Mouse (Mus musculus) spleen, adult 18-20 months (tissue): ENCODE results near the gene Cpa4.

ENCODE experiments used
- DNase-seq, 2 experiments: peaks; one replicate each; pipeline ENCODE4 v3.0.0; 2022; ENCODE audit warnings: mixed read lengths in 2 of 2

The Cpa4 gene

DNA sequence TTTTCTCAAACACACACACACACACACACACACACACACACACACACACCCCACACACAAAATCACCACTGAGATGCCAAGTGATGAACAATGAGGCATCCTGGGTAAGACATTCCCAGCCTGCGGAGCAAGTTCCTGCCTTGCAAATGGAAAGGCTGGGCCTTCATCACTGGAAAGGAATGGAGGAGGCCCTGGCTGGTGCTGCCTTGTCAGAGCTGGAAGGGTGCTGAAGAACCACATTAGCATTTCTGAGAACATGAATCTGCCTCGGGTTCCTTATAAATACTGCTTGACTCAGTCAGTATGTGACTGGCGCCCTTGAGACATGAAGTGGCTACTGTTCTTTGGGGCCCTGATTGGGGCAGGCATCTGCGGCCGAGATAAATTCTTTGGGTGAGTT lies at the start of gene Cpa4:
Gene Cpa4, plus strand, starts transcription at position 301 of the 400 bp plus-strand sequence.
- no peak for DNase-seq

DNA sequence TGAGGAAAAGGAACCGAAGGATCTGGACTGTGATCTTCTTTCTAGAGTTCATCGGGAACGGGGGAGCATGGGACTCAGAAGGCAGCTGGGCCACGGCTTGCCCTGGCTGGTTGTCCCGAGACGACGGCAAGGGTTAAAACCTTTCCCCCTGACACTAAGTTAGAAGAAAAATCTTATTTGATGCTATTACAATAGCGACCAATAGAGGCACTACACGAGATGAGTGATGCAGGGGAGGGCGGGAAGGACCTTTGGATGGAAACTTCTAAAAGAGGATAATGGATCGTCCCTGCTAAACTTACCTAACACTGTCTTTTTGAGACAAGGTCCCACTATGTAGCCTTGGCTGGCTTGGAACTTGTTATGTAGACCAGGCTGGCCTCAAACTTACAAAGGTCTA lies 47.8 kb upstream of the Cpa4 start:
- no peak for DNase-seq

DNA sequence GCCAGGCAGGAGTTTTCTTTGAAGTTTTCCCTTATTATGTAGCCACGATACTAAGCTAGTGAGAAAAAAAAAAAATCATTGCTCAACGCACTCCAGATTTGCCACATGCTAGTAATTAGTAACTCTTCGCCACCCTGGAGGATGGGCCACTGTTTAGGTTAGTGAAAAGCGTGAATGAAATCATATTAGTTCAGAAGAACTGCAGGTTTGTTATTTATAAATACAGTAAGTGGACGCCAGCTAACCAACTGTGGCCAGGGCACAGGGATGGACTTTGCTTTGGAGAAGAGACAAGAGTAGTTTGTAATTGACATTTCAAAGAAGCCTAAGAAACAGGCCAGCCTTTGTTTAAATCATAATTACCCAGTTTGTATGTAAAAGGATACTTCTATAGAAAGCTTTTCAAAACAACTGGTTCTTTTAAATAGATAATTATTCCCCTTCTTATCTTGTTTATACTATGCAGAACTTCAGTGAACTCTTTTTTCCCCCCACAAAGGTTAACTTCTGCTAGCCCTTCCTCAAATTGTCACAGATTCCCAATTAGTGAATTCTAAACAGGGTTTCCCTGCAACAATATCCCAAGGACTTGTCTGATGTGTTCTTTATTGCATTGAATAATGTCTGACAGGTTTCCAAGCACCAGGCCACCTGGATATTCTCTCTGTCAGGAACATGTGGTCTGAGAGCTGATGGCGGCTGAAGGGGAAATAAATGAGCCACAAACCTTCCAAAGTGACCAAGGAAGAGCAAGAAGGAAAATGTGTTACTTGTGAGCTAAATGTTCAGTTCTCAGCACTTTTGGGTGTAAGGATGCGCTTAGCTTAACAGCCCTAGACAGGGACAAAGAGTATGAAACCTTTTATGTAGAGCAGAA lies 42.5 kb upstream of the Cpa4 start:
- no peak for DNase-seq

DNA sequence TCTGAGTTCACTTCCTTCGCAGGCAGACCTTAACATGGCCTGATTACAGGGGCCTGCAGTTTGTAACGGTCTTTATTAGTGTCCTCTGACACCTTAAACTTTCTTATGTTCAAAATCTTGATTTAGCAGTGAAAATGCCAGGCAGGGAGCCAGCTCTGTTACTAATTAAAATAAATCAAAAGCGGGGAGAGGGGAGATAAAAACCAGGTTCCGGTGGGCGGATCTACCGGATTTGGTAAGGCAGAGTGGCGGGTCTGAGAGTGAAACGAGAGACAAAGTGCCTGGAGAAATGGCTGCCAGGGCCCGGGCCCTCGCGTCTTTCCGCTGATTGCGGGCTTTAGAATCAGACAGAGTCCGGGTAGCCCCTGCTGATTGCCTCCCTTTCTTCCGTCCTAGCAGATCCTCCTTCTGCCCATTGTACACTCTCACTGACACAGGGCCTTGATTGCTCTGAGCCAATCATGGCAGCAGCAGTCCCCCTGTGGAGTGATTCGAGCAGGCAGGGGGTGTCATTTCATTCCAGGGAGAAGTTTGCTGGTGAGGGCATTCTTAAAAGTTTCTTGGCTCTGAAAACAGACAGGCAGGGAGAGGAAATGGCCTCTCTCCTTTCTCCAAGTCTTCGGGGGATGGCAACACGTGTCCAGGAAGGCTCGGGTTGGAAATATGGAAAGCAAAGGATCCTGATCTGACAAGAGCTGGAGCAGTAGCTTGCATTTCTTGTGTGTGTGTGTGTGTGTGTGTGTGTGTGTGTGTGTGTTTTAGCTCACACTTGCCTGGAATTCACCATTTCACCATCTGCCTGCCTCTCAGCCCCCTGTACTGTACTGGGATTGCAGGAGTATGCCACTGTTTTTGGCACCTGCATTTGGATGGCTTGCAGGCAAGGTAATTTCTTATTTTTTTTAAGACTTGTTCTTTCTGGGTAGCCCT lies 41.3 kb upstream of the Cpa4 start:
- no peak for DNase-seq

DNA sequence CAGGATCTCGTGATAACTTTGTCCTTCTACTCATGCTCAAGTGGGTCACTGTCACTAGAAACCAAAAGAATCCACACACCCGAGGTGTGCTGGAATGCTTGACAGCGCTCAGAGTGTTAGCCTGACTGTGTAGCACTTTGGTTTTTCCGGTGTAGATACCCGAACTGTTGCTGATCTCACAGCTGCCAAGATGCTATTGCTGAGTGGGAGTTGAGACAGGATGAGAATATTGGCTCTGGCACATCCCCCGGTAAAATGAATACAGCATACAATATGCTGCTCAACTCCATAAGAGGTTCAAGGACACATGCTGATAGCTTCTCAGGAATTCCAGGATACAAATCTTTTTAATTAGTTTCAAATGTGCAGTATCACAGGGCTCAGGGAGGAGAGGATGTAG lies 39.4 kb upstream of the Cpa4 start:
- no peak for DNase-seq

DNA sequence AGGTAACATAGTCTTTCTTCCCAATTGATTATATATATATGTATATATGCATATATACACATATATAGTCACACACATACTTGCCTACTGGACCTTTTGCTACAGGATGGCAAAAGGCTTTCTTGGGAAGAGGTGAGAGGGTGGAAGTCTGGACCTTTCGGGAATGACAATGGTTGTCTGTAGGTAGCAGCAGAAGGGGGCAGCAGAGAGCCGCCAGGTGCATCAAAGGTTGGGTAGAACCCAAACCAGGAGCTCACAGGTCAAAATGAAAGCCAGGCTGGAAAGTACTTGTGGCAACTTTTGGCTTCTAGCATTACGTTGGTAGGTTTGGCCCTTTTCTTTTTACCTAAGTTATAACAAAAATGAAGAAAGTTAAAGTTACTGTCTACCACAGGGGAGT lies 32.8 kb upstream of the Cpa4 start:
- DNase-seq: peak in 1 of 2 experiments; percentile 20

DNA sequence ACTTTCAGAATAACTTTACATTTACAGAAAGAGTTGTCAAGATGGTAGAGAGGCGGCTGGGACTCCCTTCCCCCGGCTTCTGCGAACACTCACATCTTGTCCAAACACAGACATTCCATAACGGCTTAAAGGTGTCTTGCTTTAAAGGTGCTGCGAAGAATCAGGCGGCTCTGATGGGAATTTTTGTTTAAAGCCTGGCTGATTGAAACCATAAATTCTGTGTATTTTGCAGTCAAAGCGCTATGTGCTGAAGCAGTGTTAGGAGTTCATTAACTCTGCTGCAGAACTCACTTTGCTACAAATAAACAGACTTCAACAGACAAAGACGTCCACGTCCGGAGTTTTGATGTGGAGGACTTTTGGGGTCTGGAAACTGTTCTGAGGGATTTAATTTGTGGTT lies 29.9 kb upstream of the Cpa4 start:
- no peak for DNase-seq

DNA sequence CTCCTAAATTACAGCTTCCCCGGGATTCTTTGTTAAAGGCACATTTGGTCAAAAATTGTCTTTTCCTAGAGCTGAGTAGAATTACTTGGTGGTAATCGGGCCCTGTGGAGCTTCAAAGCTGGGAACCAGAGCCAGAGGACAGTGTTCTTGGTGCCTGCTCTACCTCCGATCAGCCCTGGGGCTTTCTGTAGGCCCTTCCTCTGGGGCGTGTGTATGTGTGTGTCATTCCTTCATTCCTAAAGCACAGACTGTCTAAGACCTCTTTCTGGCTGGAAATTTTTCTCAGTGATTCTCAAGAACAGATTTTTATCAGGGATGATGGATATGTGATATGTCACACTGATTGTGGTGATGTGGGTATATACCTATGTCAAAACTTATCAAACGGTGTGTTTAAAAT lies 29.4 kb upstream of the Cpa4 start:
- DNase-seq: no peak

DNA sequence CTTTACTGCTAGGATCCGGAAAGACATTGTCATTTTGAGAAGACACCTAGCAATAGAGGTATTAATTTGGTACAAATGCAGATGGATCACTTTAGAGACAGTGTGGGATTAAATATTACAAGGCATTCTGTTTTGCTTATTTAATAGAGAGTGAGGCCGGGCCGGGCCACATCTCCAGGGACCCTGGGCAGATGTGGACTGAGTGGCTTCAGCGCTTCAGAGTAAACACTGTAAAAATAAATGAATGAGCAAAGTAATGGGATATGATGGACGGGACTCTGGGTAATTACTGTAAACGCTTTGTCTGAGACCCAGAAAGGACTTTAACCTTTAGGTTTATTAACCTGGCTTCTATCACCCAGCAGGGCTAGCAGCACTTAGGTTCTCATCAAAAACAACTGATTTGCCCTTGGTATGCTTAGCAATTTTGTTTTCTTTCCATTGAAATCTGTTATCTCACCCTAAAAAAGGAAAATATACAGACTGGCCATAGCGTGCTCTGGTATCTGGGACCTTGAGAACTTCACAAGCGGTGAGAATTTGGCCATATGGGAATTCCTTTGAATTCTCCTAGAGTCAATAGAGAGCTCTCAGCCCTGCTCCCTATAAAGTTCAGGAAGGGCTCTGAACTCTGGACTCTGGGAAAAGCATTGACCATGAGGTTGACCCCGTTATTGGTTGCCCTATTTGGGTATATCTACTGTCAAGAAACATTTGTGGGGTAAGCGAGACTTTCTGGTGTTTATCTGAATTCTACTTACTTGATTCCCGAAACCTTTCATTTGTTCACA lies 27.0 kb upstream of the Cpa4 start, which contains the start of gene Cpa2:
Gene Cpa2, plus strand, starts transcription at position 574 of the 791 bp plus-strand sequence.
- no peak for DNase-seq

DNA sequence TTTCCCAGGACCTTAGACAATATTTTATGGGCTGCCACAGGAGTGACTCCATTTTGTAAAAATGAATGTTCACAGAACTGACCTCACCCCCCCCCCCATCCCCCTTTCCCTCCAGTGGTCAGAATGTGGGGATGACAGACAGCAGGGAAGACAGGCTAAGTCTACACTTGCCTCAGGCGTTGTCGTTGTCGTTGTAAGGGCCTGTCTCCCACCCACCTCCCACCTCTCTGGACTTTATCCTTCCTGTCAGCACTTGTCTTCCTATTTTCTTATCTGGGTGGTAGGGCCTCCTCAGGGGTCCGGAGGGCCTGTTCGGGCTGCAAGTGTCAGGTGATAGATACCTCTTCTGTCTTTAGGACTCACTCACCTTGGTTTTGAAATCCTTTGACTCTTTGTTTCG lies 25.9 kb upstream of the Cpa4 start:
- DNase-seq: no peak

DNA sequence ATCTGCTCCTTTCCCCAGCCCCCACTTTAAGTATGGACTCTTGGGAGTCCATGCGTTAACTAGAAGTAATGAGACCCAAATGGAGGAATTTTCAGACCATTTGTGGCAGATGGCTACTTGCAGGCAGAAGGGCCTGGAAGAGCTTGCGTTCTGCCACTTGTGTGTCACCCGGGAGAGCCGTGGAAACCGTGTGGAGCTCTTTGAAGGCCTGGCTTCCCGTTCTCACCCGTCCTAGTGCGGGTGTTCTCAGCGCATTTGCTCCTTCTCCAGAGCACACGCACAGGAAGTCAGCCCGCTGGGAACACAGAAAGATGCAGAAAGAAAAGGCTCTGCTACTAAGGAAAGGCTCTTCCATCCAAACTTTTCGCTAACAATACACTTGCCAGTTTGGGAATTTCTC lies 25.1 kb upstream of the Cpa4 start:
- DNase-seq: no peak

DNA sequence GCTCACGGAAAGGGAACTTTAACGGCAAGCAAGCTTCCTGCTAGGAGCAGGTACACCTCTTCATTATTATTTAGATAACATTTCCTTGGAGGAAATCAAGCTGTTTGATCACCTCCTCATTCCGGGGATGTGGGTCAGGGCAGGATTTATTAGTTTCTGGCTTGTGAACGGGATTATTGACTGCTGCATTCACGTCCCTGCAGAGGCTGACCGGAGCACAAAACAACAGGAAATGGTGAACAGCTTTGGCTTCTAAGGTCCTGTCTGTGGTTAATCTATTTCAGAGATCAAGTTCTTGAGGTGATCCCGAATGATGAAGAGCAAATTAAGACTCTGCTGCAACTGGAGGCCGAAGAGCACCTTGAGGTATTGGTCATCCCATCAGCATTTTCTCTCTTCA lies 24.3 kb upstream of the Cpa4 start:
- DNase-seq: no peak

DNA sequence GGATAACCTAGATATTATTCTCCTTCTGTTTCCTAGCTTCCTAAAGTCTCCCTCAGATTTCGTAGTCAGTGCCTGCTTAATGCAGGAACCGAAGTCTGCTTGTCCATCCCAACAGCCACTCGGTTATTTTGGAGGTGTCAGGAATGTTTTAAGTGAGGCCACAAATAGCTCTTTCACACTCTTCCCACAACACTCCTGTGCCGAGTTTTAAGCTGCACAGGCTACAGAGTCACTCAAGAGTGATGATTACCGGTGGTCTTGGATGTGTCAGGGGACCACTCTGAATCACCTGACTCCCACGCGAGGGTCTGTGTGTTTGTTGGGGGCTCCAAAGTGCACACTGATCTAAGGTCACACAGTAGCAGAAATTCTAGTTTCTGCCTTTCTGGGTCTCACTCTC lies 22.5 kb upstream of the Cpa4 start:
- no peak for DNase-seq

DNA sequence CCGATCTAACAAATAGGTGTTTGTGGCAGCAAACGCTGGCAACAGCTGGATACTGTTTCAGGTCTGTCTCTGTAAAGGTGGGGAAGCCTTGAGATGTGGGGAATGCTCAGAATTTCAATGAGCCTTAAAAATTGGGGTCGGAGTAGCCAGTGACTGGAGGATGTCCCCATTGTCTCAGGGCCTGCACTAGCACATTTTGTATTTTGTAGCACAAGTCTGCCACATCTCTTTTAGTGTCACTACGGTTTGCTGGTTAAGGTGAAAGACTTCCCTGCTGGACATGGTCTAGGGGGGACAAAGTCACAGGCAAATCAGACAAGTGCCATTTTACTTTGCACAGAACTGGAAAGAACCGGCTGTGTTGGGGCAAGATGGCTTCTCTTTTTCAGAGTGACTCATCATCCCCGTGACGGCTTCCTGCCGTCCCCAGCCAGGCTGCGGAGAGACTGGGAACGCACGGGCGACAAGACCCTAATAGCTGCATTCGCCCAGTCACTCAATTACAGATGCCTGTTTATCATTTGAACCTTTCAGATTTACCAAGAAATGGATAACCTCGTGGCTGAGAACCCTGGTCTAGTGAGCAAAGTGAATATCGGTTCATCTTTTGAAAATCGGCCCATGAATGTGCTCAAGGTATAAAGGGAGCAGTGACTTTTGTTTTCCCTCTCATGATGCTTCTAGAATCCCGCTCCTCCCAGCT lies 21.4 kb upstream of the Cpa4 start:
- peak in 1 of 2 experiments; percentile 11 for DNase-seq

DNA sequence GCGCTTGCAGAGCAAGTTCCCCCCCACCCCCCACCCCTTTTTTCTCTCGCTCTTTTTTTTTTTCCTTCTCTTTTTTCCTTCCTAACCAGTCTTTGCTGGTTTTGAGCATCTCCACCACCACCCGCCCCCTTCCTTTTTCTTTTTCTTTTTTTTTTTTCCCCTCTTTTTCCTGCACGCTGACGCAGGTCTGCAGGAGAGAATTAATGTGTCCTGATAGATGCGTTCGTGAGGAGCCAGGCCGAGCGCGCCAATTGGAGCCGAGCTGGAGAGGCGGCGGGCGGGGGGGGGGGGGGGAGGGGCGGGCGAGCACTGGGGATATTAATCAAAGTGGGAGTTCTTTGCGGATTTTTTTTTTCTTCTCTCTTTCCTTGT lies 20.9 kb upstream of the Cpa4 start:
- no peak for DNase-seq

DNA sequence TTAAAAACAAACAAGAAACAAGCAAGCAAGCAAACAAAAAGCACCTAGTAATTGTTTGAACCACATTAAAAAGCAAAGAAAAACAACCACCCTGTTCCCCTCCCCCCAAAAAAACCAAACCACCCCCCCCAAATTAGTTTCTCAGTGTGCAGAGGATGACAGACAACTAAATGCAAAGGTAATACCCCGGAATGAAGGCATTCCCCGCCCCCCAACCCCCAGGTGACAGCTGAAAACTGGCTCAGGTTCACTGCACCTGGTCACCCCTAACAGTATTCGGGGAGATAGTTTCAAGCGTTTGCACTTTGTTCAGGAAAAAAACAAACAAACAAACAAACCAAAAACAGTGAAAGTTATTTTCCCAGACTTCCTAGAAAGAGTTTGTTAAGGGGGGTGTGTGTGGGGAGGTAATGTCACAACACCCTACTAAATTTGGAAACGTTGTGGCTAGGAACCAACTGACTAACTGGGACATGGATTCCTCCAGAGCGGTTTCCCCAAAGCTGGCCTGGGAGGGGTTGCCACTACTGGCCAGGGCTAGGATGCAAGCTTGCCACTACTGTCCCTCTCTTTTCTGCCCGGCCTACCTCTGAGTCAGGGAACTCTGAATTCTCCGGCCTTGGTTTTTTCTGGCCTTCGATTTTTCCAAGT lies 20.4 kb upstream of the Cpa4 start:
- DNase-seq: no peak

DNA sequence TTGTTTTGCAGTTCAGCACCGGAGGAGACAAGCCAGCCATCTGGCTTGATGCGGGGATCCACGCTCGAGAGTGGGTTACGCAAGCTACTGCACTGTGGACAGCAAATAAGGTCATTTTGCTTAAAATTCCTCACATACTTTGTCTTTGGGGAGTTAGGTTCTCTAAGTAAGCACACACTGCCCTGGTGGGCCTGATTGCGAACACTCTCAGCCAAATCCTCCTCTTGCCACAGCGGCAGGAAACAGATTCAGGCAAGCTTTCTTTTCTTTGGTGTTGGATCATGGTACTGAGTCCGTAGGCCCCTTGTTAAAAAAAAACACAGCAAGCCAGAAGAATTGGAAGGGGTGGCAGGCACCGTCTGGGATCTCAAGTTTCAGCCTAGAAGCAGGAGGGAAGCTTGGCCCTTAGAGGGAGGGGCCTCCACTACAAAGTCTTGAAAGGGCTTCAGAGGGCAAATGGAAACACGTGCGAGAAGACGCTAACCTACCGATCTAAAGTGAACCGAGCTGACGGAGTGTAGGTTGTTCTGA lies 18.9 kb upstream of the Cpa4 start:
- DNase-seq: no peak

DNA sequence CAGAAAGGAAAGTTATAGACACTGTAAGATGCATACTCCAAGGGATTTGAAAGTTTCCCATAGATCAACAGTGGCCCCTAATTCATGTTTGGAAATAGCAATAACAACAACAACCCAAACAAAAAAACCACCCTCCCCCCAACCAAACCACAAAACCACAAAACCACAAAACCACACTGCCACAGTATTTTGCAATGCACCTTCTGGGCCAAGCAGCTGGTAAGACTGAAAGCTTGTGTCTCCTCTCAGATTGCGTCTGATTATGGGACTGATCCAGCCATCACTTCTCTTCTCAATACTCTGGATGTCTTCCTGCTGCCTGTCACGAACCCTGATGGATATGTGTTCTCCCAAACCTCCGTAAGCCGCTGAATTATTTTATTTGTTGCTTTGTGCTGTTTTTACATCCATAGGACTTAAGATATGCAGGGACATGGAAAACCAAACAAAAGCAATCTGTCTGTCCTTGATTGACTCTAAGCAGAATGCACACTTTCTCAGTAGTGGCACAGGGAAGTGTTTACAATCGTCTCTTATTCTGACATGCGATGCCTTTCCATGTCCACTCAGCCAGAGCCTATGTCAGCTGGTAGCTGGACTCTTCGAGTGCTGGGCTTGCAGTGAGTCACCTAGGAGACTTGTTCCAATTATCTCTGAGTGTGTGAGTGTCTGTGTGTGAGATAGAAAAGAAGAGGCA lies 17.5 kb upstream of the Cpa4 start:
- no peak for DNase-seq

DNA sequence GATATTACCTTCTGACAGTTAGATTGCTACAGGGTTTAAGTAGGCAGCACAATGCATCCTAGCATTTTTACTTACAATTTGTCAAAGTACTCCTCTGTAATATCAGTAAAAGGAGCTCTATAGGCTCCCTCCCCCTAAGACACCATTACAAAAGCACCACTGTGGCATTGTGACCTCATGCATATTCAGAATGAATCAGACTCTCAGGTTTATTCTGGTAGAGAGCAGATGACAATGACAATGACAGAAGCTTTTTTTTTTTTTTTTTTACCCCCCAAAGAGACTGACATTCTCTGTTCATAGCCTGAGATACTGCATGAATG lies 17.0 kb upstream of the Cpa4 start:
- no peak for DNase-seq

DNA sequence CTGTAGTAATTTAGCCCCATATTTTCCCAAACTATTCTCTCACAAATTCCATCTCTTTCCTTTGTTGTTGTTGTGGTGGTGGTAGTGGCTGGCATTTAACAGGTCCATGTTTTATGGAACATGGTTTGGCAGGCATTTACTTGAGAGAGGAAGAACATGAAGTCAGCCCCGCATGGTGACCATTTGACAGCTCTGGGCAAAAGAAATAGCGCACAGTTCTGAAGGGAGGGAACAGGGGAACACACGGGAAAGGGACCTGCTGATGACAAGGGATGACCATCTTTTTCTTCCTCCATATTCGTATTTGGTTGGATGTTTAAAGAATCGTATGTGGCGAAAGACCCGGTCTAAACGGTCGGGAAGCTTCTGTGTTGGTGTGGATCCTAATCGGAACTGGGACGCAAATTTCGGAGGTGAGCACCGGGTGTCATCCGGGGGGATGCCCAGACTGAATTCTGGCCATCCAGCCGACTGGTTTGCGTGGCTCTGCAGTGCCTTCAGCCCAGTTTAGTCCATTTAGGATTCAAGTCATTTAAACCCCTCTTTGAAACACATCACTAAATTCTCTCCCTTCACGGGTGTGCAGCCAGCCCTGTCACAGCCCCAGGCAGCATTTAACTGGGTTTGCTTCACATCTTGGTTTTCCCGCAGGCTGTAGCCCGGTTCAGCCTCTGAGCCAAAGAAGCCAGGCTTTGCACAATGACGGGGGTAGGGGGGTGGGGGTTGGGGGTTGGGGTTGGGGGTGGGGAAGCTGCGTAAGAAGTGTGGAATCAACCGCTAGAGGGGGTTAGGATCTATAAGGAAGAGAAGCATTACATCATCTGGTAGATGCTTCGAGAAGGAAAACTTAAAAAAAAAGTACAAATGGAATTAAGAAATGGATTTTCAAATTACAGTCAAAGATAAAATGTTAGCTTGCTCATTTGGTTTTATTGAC lies 16.3 kb upstream of the Cpa4 start:
- DNase-seq: no peak
